Mouse (Mus musculus) forebrain, embryonic 12.5 days (tissue): ENCODE data around the gene Wasl. TPM values are rescaled to one million over a fixed set of nuclear protein-coding genes. Genes with fewer than 3 reads are reported as not detected.

ENCODE experiments used
- ATAC-seq: fragments of 200-750 bp; cut with Nextera tagmentation; 2 replicates; pipeline ENCODE4 v1.8.0; 2017; ENCODE audit warnings: moderate TSS enrichment; ENCODE audit not compliant: low FRiP score
- H3K27ac ChIP-seq: fragments of 300-500 bp; sonication (generic); 2 replicates; pipeline ENCODE4 v1.5.1; 2016; ENCODE audit warnings: mild to moderate bottlenecking
- H3K27me3 ChIP-seq: fragments of 300-500 bp; sonication (generic); 2 replicates; pipeline ENCODE4 v1.6.1; 2016; ENCODE audit warnings: mild to moderate bottlenecking
- H3K36me3 ChIP-seq: fragments of 300-500 bp; sonication (generic); replicated peaks from 2 replicates; pipeline ENCODE4 v1.6.1; 2016; ENCODE audit warnings: mild to moderate bottlenecking
- H3K4me1 ChIP-seq: fragments of 300-500 bp; sonication (generic); 2 replicates; pipeline ENCODE4 v1.6.1; 2016
- H3K4me2 ChIP-seq: fragments of 300-500 bp; sonication (generic); 2 replicates; pipeline ENCODE4 v1.6.1; 2016; ENCODE audit warnings: mild to moderate bottlenecking, moderate library complexity
- H3K4me3 ChIP-seq: fragments of 300-500 bp; sonication (generic); replicated peaks from 2 replicates; pipeline ENCODE4 v1.5.1; 2016; ENCODE audit warnings: mild to moderate bottlenecking
- H3K9ac ChIP-seq: fragments of 300-500 bp; sonication (generic); 2 replicates; pipeline ENCODE4 v1.6.1; 2016; ENCODE audit warnings: mild to moderate bottlenecking
- H3K9me3 ChIP-seq: fragments of 300-500 bp; sonication (generic); 2 replicates; pipeline ENCODE4 v1.6.1; 2016
- WGBS: fragments of 180-500 bp; shearing (Covaris S2); methylation state at CpG from one replicate; pipeline ENCODE4 v1.1.7; 2016; 5-methylcytosine and 5-hydroxymethylcytosine counted together
- polyA plus RNA-seq: library from polyadenylated mRNA; unstranded; fragments of >200 nt; fragmentation: Nextera tagmentation; extraction: Ambion mirVana; gene quantifications from 2 replicates; pipeline ENCODE4 v1.2.1, GENCODE M21; 2016

Gene Wasl
- polyA plus RNA-seq, 1 experiment from 2014 or later = 81.9 TPM

GRCm38 (mm10) chr6:24612074-24612755 lies 52.6 kb downstream of the Wasl start:
- no peak overlapping the region for H3K9ac ChIP-seq
- H3K27ac ChIP-seq = no peak overlapping the region
- no peaks in the 10 kb centered on the region for H3K4me1 ChIP-seq
- H3K4me2 ChIP-seq = no peak overlapping the region
- H3K9me3 ChIP-seq = no peaks in the 10 kb centered on the region
- no peaks in the 10 kb centered on the region for H3K27me3 ChIP-seq
- 92% methylated on average over 7 of the region's 7 CpGs for whole genome bisulfite sequencing
- no peak for ATAC-seq
- peaks cover 26% of the 10 kb centered on the region for H3K36me3 ChIP-seq
- no peak overlapping the region for H3K4me3 ChIP-seq

GRCm38 (mm10) chr6:24610358-24610757 lies 54.5 kb downstream of the Wasl start:
- Histone ChIP-seq H3K27ac (no peak overlapping the region), H3K4me1 (no peaks in the 10 kb centered on the region), H3K9me3 (no peaks in the 10 kb centered on the region), H3K4me3 (no peak overlapping the region), H3K9ac (no peak overlapping the region), H3K36me3 (peaks cover 16% of the 10 kb centered on the region), H3K27me3 (no peaks in the 10 kb centered on the region), H3K4me2 (no peak overlapping the region)
- WGBS = 95% methylated on average over 4 of the region's 4 CpGs
- no peak for ATAC-seq

GRCm38 (mm10) chr6:24609531-24609930 lies 55.3 kb downstream of the Wasl start:
- Histone ChIP-seq H3K27me3 (no peaks in the 10 kb centered on the region), H3K9me3 (no peaks in the 10 kb centered on the region), H3K4me3 (no peak overlapping the region), H3K4me1 (no peaks in the 10 kb centered on the region), H3K9ac (no peak overlapping the region), H3K27ac (no peak overlapping the region), H3K36me3 (peaks cover 8% of the 10 kb centered on the region), H3K4me2 (no peak overlapping the region)
- no peak for ATAC-seq
- 80% methylated on average over 4 of the region's 4 CpGs for WGBS

DNA sequence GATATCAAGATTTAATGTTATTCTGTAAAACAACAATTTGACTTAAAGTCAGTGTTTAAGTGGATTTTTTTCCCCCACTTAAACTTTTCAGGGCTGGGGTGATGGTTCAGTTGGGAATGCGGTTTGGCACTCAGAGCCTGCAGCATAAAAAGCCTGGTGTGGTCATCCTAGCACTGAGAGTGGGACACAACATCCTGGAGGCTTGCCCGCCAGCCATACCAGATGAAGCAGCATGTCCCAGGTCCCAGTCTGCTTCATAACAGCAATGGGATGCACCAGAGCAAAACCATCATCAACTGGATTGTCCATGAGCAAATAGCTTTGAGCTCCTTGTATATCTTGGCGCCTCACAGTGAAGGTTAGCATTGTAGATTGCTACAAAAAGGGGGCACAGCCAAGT lies 56.1 kb downstream of the Wasl start:
- Histone ChIP-seq H3K9me3 (no peaks in the 10 kb centered on the region), H3K27ac (no peak overlapping the region), H3K36me3 (peaks cover 5% of the 10 kb centered on the region), H3K27me3 (no peaks in the 10 kb centered on the region), H3K4me2 (no peak overlapping the region), H3K4me3 (no peak overlapping the region), H3K4me1 (no peaks in the 10 kb centered on the region), H3K9ac (no peak overlapping the region)
- ATAC-seq = no peak
- WGBS = 92% methylated on average over 3 of the region's 3 CpGs

GRCm38 (mm10) chr6:24608129-24608528 lies 56.7 kb downstream of the Wasl start:
- Histone ChIP-seq H3K36me3 (peaks cover 1% of the 10 kb centered on the region), H3K9me3 (no peaks in the 10 kb centered on the region), H3K4me3 (no peak overlapping the region), H3K27me3 (no peaks in the 10 kb centered on the region), H3K9ac (no peak overlapping the region), H3K4me2 (no peak overlapping the region), H3K4me1 (no peaks in the 10 kb centered on the region), H3K27ac (no peak overlapping the region)
- WGBS = 76% methylated on average over 4 of the region's 4 CpGs
- ATAC-seq = no peak

DNA sequence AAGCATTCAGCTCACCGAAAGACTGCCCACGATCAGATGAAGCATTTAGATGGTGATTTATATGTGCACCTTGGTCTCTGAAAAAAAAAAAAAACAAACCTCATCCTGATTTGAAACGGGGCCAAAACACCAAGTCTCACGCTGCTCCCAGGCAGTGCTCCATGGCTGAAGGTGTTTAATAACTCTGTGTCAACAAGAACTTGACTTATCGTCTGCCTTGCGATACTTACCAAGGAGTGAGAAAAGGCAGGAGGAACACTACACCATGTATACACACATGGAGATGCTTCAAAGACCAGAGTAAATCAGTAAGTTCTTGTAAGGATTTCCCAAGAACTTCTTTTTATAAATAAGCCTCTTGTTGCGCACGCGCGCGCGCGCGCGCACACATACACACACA lies 57.3 kb downstream of the Wasl start:
- H3K9me3 ChIP-seq = no peaks in the 10 kb centered on the region
- WGBS = 92% methylated on average over 15 of the region's 15 CpGs
- H3K27ac ChIP-seq = no peak overlapping the region
- H3K36me3 ChIP-seq = no peaks in the 10 kb centered on the region
- H3K9ac ChIP-seq = no peak overlapping the region
- no peak overlapping the region for H3K4me3 ChIP-seq
- no peaks in the 10 kb centered on the region for H3K27me3 ChIP-seq
- H3K4me1 ChIP-seq = no peaks in the 10 kb centered on the region
- no peak for ATAC-seq
- no peak overlapping the region for H3K4me2 ChIP-seq

GRCm38 (mm10) chr6:24606512-24606911 lies 58.3 kb downstream of the Wasl start:
- 82% methylated on average over 10 of the region's 10 CpGs for WGBS
- ATAC-seq = no peak

DNA sequence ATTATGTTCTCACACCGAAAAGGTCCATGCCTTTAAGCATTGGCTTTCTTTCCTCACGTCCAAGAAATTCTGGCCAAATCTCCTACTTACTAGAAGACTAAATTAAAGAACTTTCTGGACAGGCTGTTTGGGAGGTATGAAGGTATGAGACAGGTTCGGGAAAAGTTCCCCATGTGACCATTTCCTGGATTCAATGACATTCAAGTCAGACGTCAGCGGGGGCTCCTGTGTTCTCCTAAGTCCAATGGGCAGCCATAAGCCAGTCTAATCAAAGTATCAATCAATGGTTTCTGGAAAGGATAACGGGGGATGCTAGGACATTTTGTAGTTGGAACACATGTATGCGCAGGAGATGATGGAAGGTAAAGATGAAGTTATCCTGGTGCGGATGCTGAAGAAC lies 59.2 kb downstream of the Wasl start:
- no peaks in the 10 kb centered on the region for H3K9me3 ChIP-seq
- no peak overlapping the region for H3K4me2 ChIP-seq
- no peak overlapping the region for H3K27ac ChIP-seq
- H3K27me3 ChIP-seq = no peaks in the 10 kb centered on the region
- no peak for ATAC-seq
- no peak overlapping the region for H3K9ac ChIP-seq
- H3K4me1 ChIP-seq = no peaks in the 10 kb centered on the region
- 92% methylated on average over 8 of the region's 8 CpGs for WGBS
- no peak overlapping the region for H3K4me3 ChIP-seq
- H3K36me3 ChIP-seq = no peaks in the 10 kb centered on the region

More at GRCm38 (mm10) chr6:24606512-24606911, 58.3 kb downstream of the Wasl start:
- no peaks in the 10 kb centered on the region for H3K9me3 ChIP-seq
- no peak overlapping the region for H3K4me3 ChIP-seq
- no peak overlapping the region for H3K4me2 ChIP-seq
- no peaks in the 10 kb centered on the region for H3K27me3 ChIP-seq
- no peak overlapping the region for H3K9ac ChIP-seq
- H3K36me3 ChIP-seq = no peaks in the 10 kb centered on the region
- H3K4me1 ChIP-seq = no peaks in the 10 kb centered on the region
- no peak overlapping the region for H3K27ac ChIP-seq

- Histone ChIP-seq H3K4me2 (no peak overlapping the region), H3K27me3 (no peaks in the 10 kb centered on the region), H3K36me3 (no peaks in the 10 kb centered on the region), H3K4me1 (no peaks in the 10 kb centered on the region), H3K9me3 (no peaks in the 10 kb centered on the region), H3K27ac (no peak overlapping the region), H3K9ac (no peak overlapping the region), H3K4me3 (no peak overlapping the region)
- WGBS = 90% methylated on average over 7 of the region's 7 CpGs
- no peak for ATAC-seq
Observed at GRCm38 (mm10) chr6:24604289-24604688, 60.5 kb downstream of the Wasl start.

GRCm38 (mm10) chr6:24602993-24603392 lies 61.8 kb downstream of the Wasl start:
- no peaks in the 10 kb centered on the region for H3K9me3 ChIP-seq
- no peak for ATAC-seq
- WGBS = 93% methylated on average over 5 of the region's 5 CpGs
- H3K4me1 ChIP-seq = no peaks in the 10 kb centered on the region
- H3K4me2 ChIP-seq = no peak overlapping the region
- H3K9ac ChIP-seq = no peak overlapping the region
- no peaks in the 10 kb centered on the region for H3K36me3 ChIP-seq
- H3K4me3 ChIP-seq = no peak overlapping the region
- H3K27me3 ChIP-seq = no peaks in the 10 kb centered on the region
- H3K27ac ChIP-seq = no peak overlapping the region

GRCm38 (mm10) chr6:24602351-24602750 lies 62.5 kb downstream of the Wasl start:
- Histone ChIP-seq H3K9ac (no peak overlapping the region), H3K27me3 (no peaks in the 10 kb centered on the region), H3K4me2 (no peak overlapping the region), H3K4me1 (no peaks in the 10 kb centered on the region), H3K36me3 (no peaks in the 10 kb centered on the region), H3K4me3 (no peak overlapping the region), H3K9me3 (no peaks in the 10 kb centered on the region), H3K27ac (no peak overlapping the region)
- no peak for ATAC-seq
- 77% methylated on average over 3 of the region's 3 CpGs for WGBS

GRCm38 (mm10) chr6:24601668-24602067 lies 63.1 kb downstream of the Wasl start:
- H3K27me3 ChIP-seq = no peaks in the 10 kb centered on the region
- no peaks in the 10 kb centered on the region for H3K36me3 ChIP-seq
- no peak overlapping the region for H3K27ac ChIP-seq
- H3K4me2 ChIP-seq = no peak overlapping the region
- no peak for ATAC-seq
- no peak overlapping the region for H3K9ac ChIP-seq
- 65% methylated on average over 1 of the region's 1 CpGs for WGBS
- no peaks in the 10 kb centered on the region for H3K9me3 ChIP-seq
- no peak overlapping the region for H3K4me3 ChIP-seq
- H3K4me1 ChIP-seq = no peaks in the 10 kb centered on the region

DNA sequence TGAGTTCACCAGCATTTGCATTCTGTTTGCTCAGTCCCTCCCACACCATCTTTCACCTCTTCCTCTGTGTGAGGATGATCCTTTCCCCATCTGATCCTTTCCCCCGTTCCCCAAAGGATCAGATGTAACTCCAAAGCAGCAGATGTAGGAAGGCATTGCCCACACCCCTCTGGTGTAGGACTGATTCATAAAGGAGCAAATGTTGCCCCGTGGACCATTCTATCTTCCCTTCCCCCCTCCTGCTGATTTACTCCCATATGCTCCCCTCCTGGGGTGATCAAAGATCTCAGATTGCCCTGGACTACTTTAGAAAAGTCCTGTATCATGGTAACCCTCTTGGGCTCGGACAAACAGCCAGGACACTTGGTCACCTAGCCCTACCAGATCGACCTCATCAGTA lies 64.1 kb downstream of the Wasl start:
- Histone ChIP-seq H3K4me2 (no peak overlapping the region), H3K36me3 (no peaks in the 10 kb centered on the region), H3K4me3 (no peak overlapping the region), H3K9me3 (no peaks in the 10 kb centered on the region), H3K4me1 (no peaks in the 10 kb centered on the region), H3K27me3 (no peaks in the 10 kb centered on the region), H3K9ac (no peak overlapping the region), H3K27ac (no peak overlapping the region)
- 75% methylated on average over 4 of the region's 4 CpGs for WGBS
- ATAC-seq = no peak
